Mouse (Mus musculus) E14TG2a.4 (cell line): ENCODE measurements at regions not wholly inside any gene's neighbourhood (a gene's known extent, or its start where the extent isn't known, plus 50 kb on each side); places are given as distances from the start of the nearest gene placed in this dataset.
A peak's percentile ranks its signal among the peaks of the same experiment; 100 is the strongest.

Experiments used
- H3K27me3 ChIP-seq: 2 replicates; pipeline ENCODE4 v1.6.1; 2014; ENCODE audit warnings: low read length, control low read depth; ENCODE audit not compliant: insufficient read depth
- H3K36me3 ChIP-seq: 2 replicates; pipeline ENCODE4 v1.6.1; 2014; ENCODE audit warnings: low read length, control low read depth; ENCODE audit not compliant: insufficient read depth
- H3K4me1 ChIP-seq: replicated peaks from 2 replicates; pipeline ENCODE4 v1.6.1; 2014; ENCODE audit warnings: low read depth, low read length, control low read depth
- H3K4me3 ChIP-seq: replicated peaks from 2 replicates; pipeline ENCODE4 v1.5.1; 2014; ENCODE audit warnings: mild to moderate bottlenecking, low read length
- H3K9me3 ChIP-seq: 2 replicates; pipeline ENCODE4 v1.6.1; 2014; ENCODE audit warnings: low read length, control low read depth
- CTCF ChIP-seq: conservative IDR thresholded peaks from 2 replicates; pipeline ENCODE4 v1.5.1; 2014; ENCODE audit warnings: low read length
- NANOG ChIP-seq: IDR thresholded peaks from 2 replicates; pipeline ENCODE4 v1.6.1; 2014; ENCODE audit warnings: borderline replicate concordance, low read length, mixed read lengths
- POU5F1 ChIP-seq: IDR thresholded peaks from 2 replicates; pipeline ENCODE4 v1.6.1; 2014; ENCODE audit warnings: low read length, borderline replicate concordance

DNA sequence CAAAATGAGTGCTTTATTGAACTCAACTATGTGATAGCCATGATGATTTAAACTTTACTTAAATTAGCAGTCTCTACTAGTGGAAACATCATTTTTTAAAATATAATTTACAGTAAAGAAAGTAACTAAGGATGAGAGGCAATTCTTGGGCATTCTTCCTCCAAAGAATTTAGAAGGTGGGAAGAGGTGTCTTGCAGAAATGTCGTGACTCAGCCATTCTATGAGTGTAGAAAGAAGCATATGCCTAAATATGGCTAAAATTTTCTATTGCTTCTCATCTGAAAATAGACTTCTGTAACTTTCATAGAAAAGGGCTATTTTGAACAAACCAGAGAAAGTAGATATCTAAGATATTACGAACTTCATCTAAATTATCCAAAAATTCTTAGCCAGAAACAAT, 529.4 kb upstream of the Syt1 start:
- no peak for TF ChIP-seq NANOG
- no peak for TF ChIP-seq POU5F1
- no peak for TF ChIP-seq CTCF
- Histone ChIP-seq H3K4me1 (no peaks in the 10 kb centered on the region), H3K36me3 (no peaks in the 10 kb centered on the region), H3K4me3 (no peak overlapping the region), H3K27me3 (no peaks in the 10 kb centered on the region), H3K9me3 (no peaks in the 10 kb centered on the region)

- TF ChIP-seq POU5F1 (no peak), CTCF (no peak), NANOG (no peak)
- Histone ChIP-seq H3K27me3 (no peaks in the 10 kb centered on the region), H3K9me3 (no peaks in the 10 kb centered on the region), H3K4me1 (no peaks in the 10 kb centered on the region), H3K4me3 (no peak overlapping the region), H3K36me3 (no peaks in the 10 kb centered on the region)
Measured at GRCm38 (mm10) chr10:109528096-109528495, 517.3 kb upstream of the Syt1 start.

GRCm38 (mm10) chr10:109521681-109522080, 510.9 kb upstream of the Syt1 start:
- no peak overlapping the region for H3K4me3 ChIP-seq
- no peaks in the 10 kb centered on the region for H3K27me3 ChIP-seq
- no peaks in the 10 kb centered on the region for H3K36me3 ChIP-seq
- no peak for TF ChIP-seq POU5F1
- TF ChIP-seq NANOG = peak; percentile 91; the same call in 1 of the 2 replicates
- no peak for TF ChIP-seq CTCF
- no peaks in the 10 kb centered on the region for H3K9me3 ChIP-seq
- H3K4me1 ChIP-seq = peaks cover 23% of the 10 kb centered on the region

DNA sequence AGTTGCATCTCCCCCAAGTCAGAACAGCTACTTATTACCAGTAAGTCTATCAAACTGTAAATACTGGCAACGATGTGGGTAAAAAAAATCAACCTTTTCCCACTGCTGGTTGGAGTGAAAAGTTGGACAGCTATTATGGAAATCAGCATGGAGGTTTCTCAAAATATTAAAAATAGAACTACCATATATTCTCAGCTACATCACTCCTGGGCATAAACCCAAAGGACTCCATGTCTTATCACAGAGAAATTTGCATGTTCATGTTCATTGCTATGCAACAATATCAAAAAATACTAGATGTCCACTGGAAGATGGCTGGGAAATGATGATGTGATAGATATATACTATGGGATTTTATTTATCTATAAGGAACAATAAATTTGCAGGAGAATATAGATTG, 506.9 kb upstream of the Syt1 start:
- no peak overlapping the region for H3K4me3 ChIP-seq
- TF ChIP-seq POU5F1 (no peak), CTCF (no peak), NANOG (no peak)
- peaks cover 23% of the 10 kb centered on the region for H3K4me1 ChIP-seq
- H3K27me3 ChIP-seq = no peaks in the 10 kb centered on the region
- H3K36me3 ChIP-seq = no peaks in the 10 kb centered on the region
- no peaks in the 10 kb centered on the region for H3K9me3 ChIP-seq

GRCm38 (mm10) chr10:109515225-109515624, 504.4 kb upstream of the Syt1 start:
- no peak overlapping the region for H3K4me3 ChIP-seq
- TF ChIP-seq NANOG = no peak
- no peak for TF ChIP-seq POU5F1
- no peak for TF ChIP-seq CTCF
- H3K9me3 ChIP-seq = no peaks in the 10 kb centered on the region
- H3K27me3 ChIP-seq = no peaks in the 10 kb centered on the region
- H3K36me3 ChIP-seq = no peaks in the 10 kb centered on the region
- peaks cover 10% of the 10 kb centered on the region; the same call in 1 of the 2 replicates for H3K4me1 ChIP-seq

- no peaks in the 10 kb centered on the region for H3K4me1 ChIP-seq
- TF ChIP-seq POU5F1 (no peak), CTCF (no peak)
- H3K9me3 ChIP-seq = no peaks in the 10 kb centered on the region
- H3K36me3 ChIP-seq = no peaks in the 10 kb centered on the region
- no peak overlapping the region for H3K4me3 ChIP-seq
- H3K27me3 ChIP-seq = no peaks in the 10 kb centered on the region
Measured at GRCm38 (mm10) chr10:109510917-109511715, 500.3 kb upstream of the Syt1 start.

GRCm38 (mm10) chr10:109508553-109508952, 497.8 kb upstream of the Syt1 start:
- TF ChIP-seq POU5F1 (no peak), CTCF (no peak)
- Histone ChIP-seq H3K4me1 (no peaks in the 10 kb centered on the region), H3K36me3 (no peaks in the 10 kb centered on the region), H3K9me3 (no peaks in the 10 kb centered on the region), H3K27me3 (no peaks in the 10 kb centered on the region), H3K4me3 (no peak overlapping the region)

DNA sequence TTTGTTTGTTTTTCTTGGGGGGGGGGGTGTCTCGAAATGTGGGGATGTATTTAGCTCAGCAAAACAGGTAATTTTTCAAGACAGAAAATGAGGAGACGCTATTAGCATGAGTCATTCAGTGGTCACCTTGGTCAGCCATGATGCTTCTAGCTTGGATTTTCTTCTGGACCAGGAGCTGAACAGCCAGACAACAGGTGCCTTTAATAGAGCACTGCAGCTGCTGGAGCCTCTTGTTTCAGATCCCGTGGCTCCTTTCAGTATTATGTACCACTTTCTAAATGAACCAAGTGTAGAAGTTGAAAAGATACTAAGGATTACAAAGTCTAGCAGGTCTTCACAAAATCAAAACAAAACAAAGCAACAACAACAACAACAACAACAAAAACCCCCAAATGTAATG, 496.4 kb upstream of the Syt1 start:
- no peaks in the 10 kb centered on the region for H3K9me3 ChIP-seq
- H3K27me3 ChIP-seq = no peaks in the 10 kb centered on the region
- no peaks in the 10 kb centered on the region for H3K4me1 ChIP-seq
- no peak for TF ChIP-seq CTCF
- no peak for TF ChIP-seq NANOG
- TF ChIP-seq POU5F1 = no peak
- no peaks in the 10 kb centered on the region for H3K36me3 ChIP-seq
- no peak overlapping the region for H3K4me3 ChIP-seq

GRCm38 (mm10) chr10:109504683-109505082, 493.9 kb upstream of the Syt1 start:
- H3K9me3 ChIP-seq = no peaks in the 10 kb centered on the region

More at GRCm38 (mm10) chr10:109504683-109505082, 493.9 kb upstream of the Syt1 start:
- H3K27me3 ChIP-seq = no peaks in the 10 kb centered on the region
- TF ChIP-seq POU5F1 = no peak
- peak; percentile 56 for TF ChIP-seq CTCF
- no peak for TF ChIP-seq NANOG
- H3K36me3 ChIP-seq = no peaks in the 10 kb centered on the region
- H3K4me3 ChIP-seq = no peak overlapping the region
- H3K4me1 ChIP-seq = no peaks in the 10 kb centered on the region
